Mouse (Mus musculus) lung, embryonic 14.5 days (tissue): ENCODE measurements around the gene Plscr4. TPM values are rescaled to one million over a fixed set of nuclear protein-coding genes. Genes with fewer than 3 reads are reported as not detected.

Experiments used
- ATAC-seq: fragments of 200-750 bp; cut with Nextera tagmentation; 2 replicates; pipeline ENCODE4 v1.8.0; 2017; ENCODE audit warnings: mild to moderate bottlenecking, moderate TSS enrichment, moderate library complexity; ENCODE audit not compliant: insufficient read depth
- DNase-seq: peaks from one replicate; pipeline ENCODE4 v3.0.0-alpha.2; 2015
- H3K27ac ChIP-seq: fragments of 300-500 bp; sonication (generic); 2 replicates; pipeline ENCODE4 v1.5.1; 2014; ENCODE audit warnings: low read depth, mild to moderate bottlenecking, moderate library complexity
- H3K27me3 ChIP-seq: fragments of 300-500 bp; sonication (generic); 2 replicates; pipeline ENCODE4 v1.6.1; 2014; ENCODE audit warnings: low read length, control low read depth; ENCODE audit not compliant: insufficient read depth
- H3K36me3 ChIP-seq: fragments of 300-500 bp; sonication (generic); 2 replicates; pipeline ENCODE4 v1.6.1; 2014; ENCODE audit warnings: control low read depth; ENCODE audit not compliant: insufficient read depth
- H3K4me1 ChIP-seq: fragments of 300-500 bp; sonication (generic); 2 replicates; pipeline ENCODE4 v1.6.1; 2014; ENCODE audit warnings: antibody characterized with exemption, control low read depth; ENCODE audit not compliant: insufficient read depth
- H3K4me2 ChIP-seq: fragments of 300-500 bp; sonication (generic); 2 replicates; pipeline ENCODE4 v1.6.1; 2014; ENCODE audit warnings: mild to moderate bottlenecking
- H3K4me3 ChIP-seq: fragments of 300-500 bp; sonication (generic); 2 replicates; pipeline ENCODE4 v1.5.1; 2014; ENCODE audit warnings: low read depth, low read length
- H3K9ac ChIP-seq: fragments of 300-500 bp; sonication (generic); 2 replicates; pipeline ENCODE4 v1.6.1; 2014
- H3K9me3 ChIP-seq: fragments of 300-500 bp; sonication (generic); 2 replicates; pipeline ENCODE4 v1.6.1; 2016; ENCODE audit warnings: low read depth, low read length, control low read depth
- CTCF ChIP-seq: IDR thresholded peaks from 2 replicates; pipeline ENCODE4 v1.5.1; 2016; ENCODE audit warnings: antibody characterized with exemption, low read depth
- WGBS: fragments of 180-500 bp; shearing (Covaris S2); extraction: QIAGEN DNeasy Blood & Tissue Kit; methylation state at CpG from one replicate; pipeline ENCODE4 v1.1.7; 2014; 5-methylcytosine and 5-hydroxymethylcytosine counted together
- polyA plus RNA-seq: library from polyadenylated mRNA; unstranded; fragments of >200 nt; fragmentation: Nextera tagmentation; extraction: Ambion mirVana; gene quantifications from 2 replicates; pipeline ENCODE4 v1.2.1, GENCODE M21; 2014

Gene Plscr4
- 16.0 and 16.9 TPM in 2 replicates for polyA plus RNA-seq

GRCm38 (mm10) chr9:92457261-92458058, at the start of gene Plscr4:
Gene Plscr4 (plus strand): TSS chr9:92457373.
- no peaks in the 10 kb centered on the region for H3K9me3 ChIP-seq
- peak within 1 kb of the TSS; percentile 61 for H3K9ac ChIP-seq
- 5% methylated on average over 42 of the region's 43 CpGs for WGBS
- no peaks in the 10 kb centered on the region for H3K27me3 ChIP-seq
- no peaks in the 10 kb centered on the region for H3K36me3 ChIP-seq
- DNase-seq (peak; percentile 90), ATAC-seq (peak; percentile 95)
- no peaks in the 10 kb centered on the region; the same call in 1 of the 2 replicates for H3K4me1 ChIP-seq
- TF ChIP-seq CTCF = no peak
- H3K4me2 ChIP-seq = peak within 1 kb of the TSS; percentile 71
- peak within 1 kb of the TSS; percentile 50 for H3K4me3 ChIP-seq
- peak within 1 kb of the TSS; percentile 94 for H3K27ac ChIP-seq

- Histone ChIP-seq H3K27me3 (no peaks in the 10 kb centered on the region), H3K4me1 (no peaks in the 10 kb centered on the region; the same call in 1 of the 2 replicates), H3K27ac (no peak overlapping the region), H3K36me3 (no peaks in the 10 kb centered on the region), H3K9me3 (no peaks in the 10 kb centered on the region), H3K4me2 (no peak overlapping the region), H3K9ac (no peak overlapping the region), H3K4me3 (no peak overlapping the region)
- DNase-seq (no peak), ATAC-seq (no peak)
- TF ChIP-seq CTCF = no peak
- 89% methylated on average over 3 of the region's 3 CpGs for WGBS
Observed at GRCm38 (mm10) chr9:92410225-92410624, 46.9 kb upstream of the Plscr4 start.

GRCm38 (mm10) chr9:92412045-92412444, 45.1 kb upstream of the Plscr4 start:
- Histone ChIP-seq H3K9me3 (no peaks in the 10 kb centered on the region), H3K4me3 (no peak overlapping the region), H3K4me1 (no peaks in the 10 kb centered on the region; the same call in 1 of the 2 replicates), H3K9ac (no peak overlapping the region), H3K4me2 (no peak overlapping the region), H3K27me3 (no peaks in the 10 kb centered on the region), H3K27ac (peak overlapping the region; percentile 38; the same call in 1 of the 2 replicates), H3K36me3 (no peaks in the 10 kb centered on the region)
- no peak for TF ChIP-seq CTCF
- ATAC-seq (peak; percentile 69; the same call in 1 of the 2 replicates), DNase-seq (peak; percentile 80)
- WGBS = 62% methylated on average over 2 of the region's 2 CpGs

GRCm38 (mm10) chr9:92413684-92414083, 43.5 kb upstream of the Plscr4 start:
- no peak overlapping the region for H3K27ac ChIP-seq
- TF ChIP-seq CTCF = no peak
- ATAC-seq = peak; percentile 87

GRCm38 (mm10) chr9:92437781-92438180, 19.4 kb upstream of the Plscr4 start:
- H3K4me3 ChIP-seq = no peak overlapping the region
- no peak overlapping the region for H3K4me2 ChIP-seq
- H3K27ac ChIP-seq = no peak overlapping the region
- no peaks in the 10 kb centered on the region for H3K36me3 ChIP-seq
- no peak overlapping the region for H3K9ac ChIP-seq
- H3K9me3 ChIP-seq = no peaks in the 10 kb centered on the region
- H3K27me3 ChIP-seq = no peaks in the 10 kb centered on the region
- no peaks in the 10 kb centered on the region for H3K4me1 ChIP-seq
- no peak for TF ChIP-seq CTCF
- DNase-seq = no peak
- no peak for ATAC-seq

More at GRCm38 (mm10) chr9:92413684-92414083, 43.5 kb upstream of the Plscr4 start:
- no peaks in the 10 kb centered on the region; the same call in 1 of the 2 replicates for H3K4me1 ChIP-seq
- H3K4me3 ChIP-seq = no peak overlapping the region
- H3K36me3 ChIP-seq = no peaks in the 10 kb centered on the region
- no peaks in the 10 kb centered on the region for H3K9me3 ChIP-seq
- H3K4me2 ChIP-seq = no peak overlapping the region
- peak; percentile 73 for DNase-seq
- no peaks in the 10 kb centered on the region for H3K27me3 ChIP-seq
- 28% methylated on average over 3 of the region's 3 CpGs for WGBS
- H3K9ac ChIP-seq = no peak overlapping the region

- no peak for TF ChIP-seq CTCF
- H3K4me2 ChIP-seq = no peak overlapping the region
- no peak overlapping the region for H3K27ac ChIP-seq
- H3K36me3 ChIP-seq = no peaks in the 10 kb centered on the region
- H3K4me3 ChIP-seq = no peak overlapping the region
- H3K4me1 ChIP-seq = no peaks in the 10 kb centered on the region
- ATAC-seq = no peak
- DNase-seq = no peak
- H3K9ac ChIP-seq = no peak overlapping the region
- WGBS = 77% methylated on average over 4 of the region's 4 CpGs
- no peaks in the 10 kb centered on the region for H3K27me3 ChIP-seq
- H3K9me3 ChIP-seq = no peaks in the 10 kb centered on the region
Observed at GRCm38 (mm10) chr9:92441468-92441867, 15.7 kb upstream of the Plscr4 start.

GRCm38 (mm10) chr9:92444536-92444935, 12.6 kb upstream of the Plscr4 start:
- Histone ChIP-seq H3K27me3 (no peaks in the 10 kb centered on the region), H3K36me3 (no peaks in the 10 kb centered on the region), H3K9ac (no peak overlapping the region), H3K4me1 (no peaks in the 10 kb centered on the region), H3K4me3 (no peak overlapping the region), H3K27ac (no peak overlapping the region), H3K4me2 (no peak overlapping the region), H3K9me3 (no peaks in the 10 kb centered on the region)
- TF ChIP-seq CTCF = no peak
- DNase-seq (no peak), ATAC-seq (no peak)
